Mouse (Mus musculus) naive thymus-derived CD4-positive, alpha-beta T cell, adult 2 months (primary cell): ENCODE results near the gene Eddm3b.
"Not testable (repeated sequence)": the region's sequence is repeated elsewhere in the genome, so short reads cannot be mapped to it uniquely, and the experiment has no call there.

Experiments
- DNase-seq: peaks from one replicate; pipeline ENCODE4 v3.0.0-alpha.2; 2011; ENCODE audit warnings: low read depth

Gene Eddm3b

DNA sequence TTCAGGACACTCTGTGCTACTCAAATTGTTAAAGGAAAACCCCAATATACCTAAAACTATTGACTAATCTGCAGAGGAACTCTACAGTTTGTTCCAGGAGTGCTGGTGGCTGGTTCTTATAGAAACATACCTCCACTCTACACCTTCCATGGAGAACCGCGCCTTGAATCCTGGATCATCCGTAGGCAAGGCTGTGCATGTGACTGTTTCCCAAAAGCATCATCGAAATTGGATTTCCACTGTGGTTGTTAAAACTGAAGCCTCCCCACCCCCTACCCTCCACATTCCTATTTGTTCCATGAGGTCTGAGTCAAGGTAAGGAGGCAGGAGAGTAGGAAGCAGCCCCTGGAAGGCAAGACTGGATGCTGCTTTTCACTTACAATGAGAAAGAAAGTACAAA is 30.2 kb downstream of the Eddm3b start:
- DNase-seq = no peak

DNA sequence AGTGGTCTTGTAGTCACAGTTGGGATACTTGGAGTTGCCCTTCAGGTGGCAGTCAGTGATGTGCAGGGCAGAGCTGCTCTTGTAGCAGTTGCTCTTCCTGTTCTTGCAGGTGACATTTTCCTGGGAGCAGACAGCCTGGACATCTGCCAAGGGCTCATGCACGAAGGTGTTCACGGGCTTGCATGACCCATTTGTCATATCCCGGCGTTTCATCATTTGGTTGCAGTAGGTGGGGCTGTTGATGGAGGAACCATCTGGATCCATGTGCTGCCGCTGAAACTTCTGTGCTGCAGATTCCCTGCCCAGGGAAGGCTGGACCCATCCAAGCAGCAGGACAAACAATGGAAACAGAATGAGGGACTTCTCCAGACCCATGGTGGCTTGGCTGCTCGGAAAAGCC is 31.3 kb downstream of the Eddm3b start:
- DNase-seq = no peak

DNA sequence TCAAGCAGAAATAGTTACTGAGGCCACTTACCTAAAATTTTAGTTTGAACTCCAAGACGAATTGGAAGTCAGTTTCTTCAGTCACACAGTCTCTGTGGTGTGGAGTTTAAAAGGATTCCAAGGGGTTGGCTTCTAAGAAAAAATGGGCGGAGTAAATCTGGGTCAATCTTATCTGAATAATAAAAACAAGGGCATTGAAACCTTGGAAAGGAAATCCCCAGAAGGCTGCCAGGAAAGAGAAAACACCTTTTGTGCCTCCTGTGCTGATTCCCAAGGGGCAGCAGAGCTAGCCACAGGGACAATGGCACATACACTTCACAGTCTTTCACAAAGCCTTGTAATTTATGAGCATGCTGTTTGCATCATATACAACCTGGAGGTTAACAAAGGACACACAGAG is 32.5 kb downstream of the Eddm3b start, which contains the start of gene Rnase1:
Rnase1 (minus strand) TSS at position 101 of the 400 bp plus-strand sequence.
- DNase-seq = no peak

DNA sequence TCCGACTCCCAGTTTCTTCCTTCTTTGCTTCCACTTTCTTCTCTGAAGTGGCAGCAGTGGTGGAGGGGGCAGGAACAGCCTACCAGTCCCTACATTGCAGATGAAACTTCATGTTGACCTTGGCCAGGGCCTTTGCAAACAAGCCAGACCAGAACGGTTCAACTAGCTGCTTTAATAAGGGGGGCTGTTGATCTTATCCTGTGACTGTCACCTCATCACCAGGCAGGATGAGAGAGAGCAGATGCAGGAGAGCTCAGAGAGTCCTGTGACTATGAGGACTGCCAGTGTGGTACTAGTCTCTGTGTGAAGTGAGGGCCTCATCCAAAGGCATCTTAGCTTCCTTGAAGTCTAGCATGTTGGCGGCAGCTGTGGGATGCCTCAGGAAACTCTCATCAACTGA is 33.8 kb downstream of the Eddm3b start:
- DNase-seq = no peak

DNA sequence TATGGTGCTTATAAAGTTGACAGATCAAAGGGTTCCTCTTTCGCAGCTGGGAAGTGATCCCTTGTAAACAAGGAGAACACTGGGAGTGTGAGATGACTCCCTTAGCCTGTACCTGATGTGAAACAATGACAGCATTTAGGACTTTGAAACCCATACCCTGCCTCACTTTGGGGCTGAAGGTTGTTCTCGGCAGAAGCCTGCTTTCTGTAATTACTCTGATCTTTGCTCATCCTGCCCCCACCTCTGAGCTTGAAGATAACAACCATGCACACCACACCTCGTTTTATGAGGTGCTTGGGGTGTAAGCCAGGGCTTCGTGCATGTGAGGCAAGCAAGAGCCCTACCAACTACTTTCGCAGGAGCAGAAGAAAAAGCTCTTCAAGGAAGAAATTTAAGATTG is 34.9 kb downstream of the Eddm3b start:
- no peak for DNase-seq

DNA sequence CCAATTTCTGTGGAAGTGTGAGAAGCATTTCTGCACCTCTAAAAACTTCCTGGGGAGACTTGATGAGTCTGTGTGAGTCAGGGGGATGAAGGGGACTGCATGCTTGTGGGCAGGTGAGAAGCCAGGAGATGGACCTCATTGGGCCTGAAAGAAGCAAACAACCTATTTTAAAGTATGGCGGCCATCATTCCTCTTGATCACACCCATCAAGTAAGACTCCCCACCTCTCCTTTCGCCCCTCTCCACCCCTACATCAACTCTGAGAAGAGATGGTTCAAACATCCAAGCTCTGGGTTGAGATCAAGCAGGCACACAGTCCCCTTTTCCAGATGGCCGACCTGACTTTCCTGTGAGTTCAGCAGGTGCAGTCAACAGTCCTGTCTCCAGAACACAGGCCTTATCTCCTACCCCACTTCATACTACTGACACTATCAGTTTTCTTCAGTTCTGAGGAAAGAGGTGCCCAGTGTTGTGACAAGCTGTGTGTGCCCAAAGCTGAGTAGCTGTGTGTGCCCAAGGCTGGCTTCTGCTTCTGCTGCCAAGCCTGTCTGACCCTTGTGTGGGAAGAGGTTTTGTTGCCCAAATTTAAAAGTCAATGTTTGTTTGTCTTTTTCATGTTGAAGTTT is 36.1 kb downstream of the Eddm3b start:
- DNase-seq = no peak

DNA sequence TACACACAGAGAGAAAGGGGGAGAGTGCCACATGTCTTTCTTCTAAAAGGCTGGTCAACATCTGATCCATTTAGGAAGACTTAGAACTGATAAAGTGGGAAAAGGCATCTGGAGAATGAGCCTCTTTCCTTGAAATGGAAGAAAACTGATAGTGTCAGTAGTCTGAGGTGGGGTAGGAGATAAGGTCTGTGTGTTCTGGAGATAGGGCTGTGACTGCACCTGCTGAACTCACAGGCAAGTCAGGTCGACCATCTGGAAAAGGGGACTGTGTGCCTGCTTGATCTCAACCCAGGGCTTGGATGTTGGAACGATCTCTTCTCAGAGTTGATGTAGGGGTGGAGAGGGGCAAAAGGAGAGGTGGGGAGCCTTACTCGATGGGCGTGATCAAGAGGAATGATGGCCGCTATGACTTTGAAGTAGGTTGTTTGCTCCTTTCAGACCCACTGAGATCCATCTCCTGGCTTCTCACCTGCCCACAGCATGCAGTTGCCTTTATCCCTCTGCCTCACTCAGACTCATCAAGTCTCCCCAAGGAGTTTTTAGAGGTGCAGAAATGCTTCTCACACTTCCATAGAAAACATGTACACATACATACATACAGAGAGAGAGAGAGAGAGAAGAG is 38.1 kb downstream of the Eddm3b start:
- DNase-seq = no peak

DNA sequence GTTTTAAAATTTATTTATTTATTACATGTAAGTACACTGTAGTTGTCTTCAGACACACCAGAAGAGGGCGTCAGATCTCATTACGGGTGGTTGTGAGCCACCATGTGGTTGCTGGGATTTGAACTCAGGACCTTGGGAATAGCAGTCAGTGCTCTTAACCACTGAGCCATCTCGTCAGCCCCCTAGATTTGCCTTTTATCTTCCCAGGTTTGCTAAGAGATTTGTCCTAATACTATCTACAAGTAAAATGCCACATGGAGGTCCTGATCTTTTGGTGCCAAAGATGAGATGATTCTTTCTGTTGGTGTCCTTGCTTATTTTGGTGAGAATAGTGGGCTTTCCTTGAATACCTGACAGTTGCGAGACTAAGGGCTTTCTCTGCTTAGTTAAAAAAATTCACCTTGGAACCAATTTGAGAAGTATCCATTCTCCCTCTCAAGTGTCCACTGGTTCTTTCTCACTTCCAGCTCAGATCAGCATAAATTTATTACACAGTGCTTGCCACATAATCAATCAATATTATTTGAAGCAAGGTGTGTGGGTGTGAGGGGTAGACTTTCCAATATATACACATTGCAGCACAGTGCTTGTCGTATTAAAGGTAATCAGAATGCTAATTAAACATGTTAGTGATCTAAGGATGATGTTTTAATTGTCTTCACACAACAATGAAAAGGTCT is 42.0 kb downstream of the Eddm3b start:
- DNase-seq = no peak

DNA sequence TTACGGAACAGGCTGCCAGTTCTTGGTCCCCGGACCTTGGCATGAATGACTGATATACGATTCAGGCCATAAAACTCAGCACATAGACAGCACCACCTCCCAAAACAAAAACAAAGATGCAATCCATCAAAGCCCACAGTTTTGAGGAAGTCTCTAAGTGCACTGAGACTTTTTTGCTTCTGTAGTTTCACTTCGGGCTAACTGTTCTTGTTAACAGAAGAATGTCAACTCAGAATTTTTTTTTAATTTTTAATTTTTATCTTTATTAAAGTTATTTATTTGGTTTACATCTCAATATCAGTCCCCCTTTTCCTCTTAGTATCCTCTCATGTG is 42.5 kb downstream of the Eddm3b start:
- DNase-seq = no peak

DNA sequence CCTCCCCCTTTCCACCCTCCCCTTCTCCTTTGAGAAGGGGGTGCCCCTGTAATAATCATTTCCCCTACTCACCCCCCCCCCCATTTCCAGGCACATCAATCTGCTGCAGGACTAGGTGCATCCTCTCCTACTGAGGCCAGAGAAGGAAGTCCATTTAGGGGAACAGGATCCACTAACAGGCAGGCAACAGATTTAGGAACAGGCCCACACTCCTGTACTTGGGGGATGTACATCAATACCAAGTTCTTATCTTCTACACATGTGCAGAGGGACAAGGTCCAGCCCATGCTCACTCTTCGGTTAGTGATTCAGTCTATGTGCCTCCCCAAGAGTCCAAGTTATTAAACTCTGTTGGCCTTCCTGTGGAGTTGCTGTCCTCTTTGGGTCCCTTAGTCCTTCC is 42.8 kb downstream of the Eddm3b start:
- DNase-seq = no peak

DNA sequence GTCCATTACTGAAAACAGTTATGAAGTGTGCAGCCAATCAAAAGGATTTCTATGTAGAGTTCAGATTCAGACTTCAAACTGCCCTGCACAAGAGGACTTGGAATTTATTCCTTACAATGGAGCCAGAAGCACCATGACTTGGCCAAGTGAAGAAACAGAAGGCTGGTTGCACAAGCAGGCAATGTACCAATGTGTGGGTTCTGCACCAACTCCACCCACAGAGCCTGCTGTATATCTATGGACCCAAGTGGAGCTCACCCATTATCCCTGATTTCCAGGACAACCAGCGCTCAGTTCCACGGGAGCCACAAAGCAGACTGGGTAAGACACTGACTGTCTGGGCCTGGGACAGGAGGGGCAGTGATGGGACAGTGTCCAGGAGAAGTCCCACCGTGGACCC is 47.8 kb downstream of the Eddm3b start, which contains the start of gene Rnase2b:
Rnase2b (plus strand) TSS at position 285 of the 400 bp plus-strand sequence.
- DNase-seq = not testable (repeated sequence)

DNA sequence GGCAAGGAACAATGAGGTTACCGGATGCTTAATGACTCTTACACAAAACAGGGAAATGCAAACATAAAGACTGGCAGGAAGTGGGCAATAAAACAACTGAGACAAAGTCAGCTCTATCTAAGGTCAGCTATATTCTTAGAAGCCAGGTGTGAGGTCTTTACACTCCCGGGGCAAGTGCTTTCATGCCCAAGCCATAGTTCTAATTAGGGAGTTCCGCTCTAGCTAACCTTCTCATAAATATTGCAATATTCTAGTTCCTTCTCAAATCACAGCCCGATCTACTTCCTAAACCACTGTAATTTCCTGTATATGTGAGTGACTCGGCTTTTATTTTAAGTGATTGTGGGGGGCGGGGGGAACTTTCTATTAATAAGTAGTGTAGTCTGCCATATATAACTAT is 49.1 kb downstream of the Eddm3b start:
- DNase-seq = not testable (repeated sequence)

DNA sequence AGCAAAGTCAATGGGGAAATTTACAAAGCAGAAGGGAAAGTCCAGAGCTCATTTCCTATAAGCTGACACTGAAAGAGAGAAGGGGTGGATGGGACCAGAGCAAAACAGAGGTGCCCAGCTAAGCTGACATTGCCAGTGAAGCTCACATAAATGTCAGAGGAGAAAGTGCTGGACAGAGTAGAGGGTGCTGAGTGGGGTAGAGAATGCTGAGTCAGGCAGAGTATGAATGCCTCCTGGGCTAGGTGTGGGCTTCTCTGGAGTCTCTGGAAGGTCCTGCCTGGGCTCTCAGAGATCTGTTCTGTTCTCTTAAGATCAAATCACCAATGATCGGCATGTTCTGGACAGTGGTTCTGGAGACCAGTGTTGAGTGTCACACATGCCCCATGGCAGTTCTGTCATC is 51.2 kb downstream of the Eddm3b start:
- no peak for DNase-seq

DNA sequence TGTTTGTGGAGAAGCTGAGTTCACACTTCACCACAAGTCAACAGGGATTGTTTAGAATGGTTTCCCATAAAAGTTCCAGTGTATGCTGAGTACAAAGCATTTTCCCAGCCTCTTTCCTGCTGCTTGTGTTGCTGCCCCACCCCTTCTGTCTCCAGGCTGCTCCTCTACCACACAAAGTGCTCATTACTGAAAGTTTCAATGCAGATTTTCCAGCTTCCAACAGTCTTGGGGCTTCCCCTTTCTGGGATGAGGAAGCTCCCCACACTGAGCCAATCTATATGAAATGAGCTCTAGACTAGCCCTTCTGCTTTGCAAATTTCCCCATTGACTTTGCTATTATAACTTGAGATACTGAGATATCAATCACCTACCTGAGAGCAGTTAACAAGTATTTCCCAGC is 51.8 kb downstream of the Eddm3b start:
- no peak for DNase-seq
